Mouse (Mus musculus): ENCODE data around the gene Ar. TPM values are rescaled to one million over a fixed set of nuclear protein-coding genes. Genes with fewer than 3 reads are reported as not detected.

Ar gene
- polyA plus RNA-seq, 1 experiment from 2014 or later, result 1.7 TPM

DNA sequence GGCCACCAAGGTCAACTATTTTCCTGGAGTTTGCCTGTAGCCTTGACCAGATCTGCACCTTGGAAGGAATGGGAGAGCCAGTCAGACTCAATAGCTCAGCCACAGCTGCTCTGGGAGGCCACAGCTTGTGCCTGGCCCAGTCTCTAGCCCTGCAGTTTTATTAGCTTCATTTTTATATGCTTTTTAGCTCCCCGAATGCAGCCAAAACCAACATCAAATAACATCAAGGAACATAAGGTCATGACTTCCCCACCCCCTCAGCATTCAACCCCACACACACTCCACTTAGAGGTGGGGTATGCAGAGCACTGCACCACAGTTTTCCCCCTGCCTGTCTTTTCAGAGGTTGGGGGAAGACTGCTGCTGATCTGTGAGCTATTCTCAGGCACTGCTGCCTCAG, 198.9 kb downstream of the Ar start:
- 74% methylated on average over 1 of the region's 1 CpGs for WGBS

DNA sequence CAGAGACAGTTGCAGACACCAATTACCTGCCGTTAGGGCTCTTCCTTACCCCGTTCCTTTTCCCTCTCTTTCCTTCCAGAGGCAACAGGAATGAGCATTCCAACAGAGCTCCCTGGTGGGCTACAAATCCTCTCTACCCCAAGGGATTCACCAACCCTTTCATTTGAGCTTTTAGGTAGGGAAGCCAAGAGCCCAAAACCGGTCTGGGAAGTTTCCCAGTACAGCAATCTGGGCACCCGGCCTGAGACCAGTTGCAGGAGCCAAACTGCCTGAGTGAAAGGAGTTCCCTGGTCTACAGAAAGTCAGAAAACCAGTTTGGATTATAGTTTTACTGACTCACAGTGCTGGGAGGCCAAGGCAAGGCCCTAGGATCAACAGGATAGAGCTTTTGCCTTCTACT, 199.5 kb downstream of the Ar start:
- Histone ChIP-seq H3K9ac (replicated peaks; ENCODE audit: low read length) (no peak overlapping the region), H3K36me3 (ENCODE audit: insufficient read depth, low read length) (no peaks in the 10 kb centered on the region), H3K4me2 (replicated peaks; ENCODE audit: low read depth, low read length) (no peak overlapping the region), H3K4me1 (ENCODE audit: insufficient read depth, low read length) (no peaks in the 10 kb centered on the region), H3K27ac (ENCODE audit: low read length) (no peak overlapping the region), H3K4me3 (ENCODE audit: low read length) (no peak overlapping the region), H3K27me3 (ENCODE audit: insufficient read depth, low read length) (no peaks in the 10 kb centered on the region; the same call in 1 of the 2 replicates), H3K9me3 (ENCODE audit: low read length) (no peaks in the 10 kb centered on the region)
- no peak; the same call in 1 of the 2 replicates for ATAC-seq (ENCODE audit: low FRiP score, low TSS enrichment)
- 48% methylated on average over 4 of the region's 4 CpGs for WGBS

More for the DNA sequence above, 198.9 kb downstream of the Ar start:
- Histone ChIP-seq H3K27ac (ENCODE audit: low read length) (no peak overlapping the region), H3K27me3 (ENCODE audit: insufficient read depth, low read length) (no peaks in the 10 kb centered on the region; the same call in 1 of the 2 replicates), H3K4me3 (ENCODE audit: low read length) (no peak overlapping the region), H3K9ac (replicated peaks; ENCODE audit: low read length) (no peak overlapping the region), H3K4me2 (replicated peaks; ENCODE audit: low read depth, low read length) (no peak overlapping the region), H3K9me3 (ENCODE audit: low read length) (no peaks in the 10 kb centered on the region), H3K36me3 (ENCODE audit: insufficient read depth, low read length) (no peaks in the 10 kb centered on the region), H3K4me1 (ENCODE audit: insufficient read depth, low read length) (no peaks in the 10 kb centered on the region)
- ATAC-seq (ENCODE audit: low FRiP score, low TSS enrichment), result no peak; the same call in 1 of the 2 replicates

Data from kidney, embryonic 16.5 days (tissue).